Mouse (Mus musculus) midbrain, embryonic 16.5 days (tissue): ENCODE results near the gene Crybb1. TPM values are rescaled to one million over a fixed set of nuclear protein-coding genes. Genes with fewer than 3 reads are reported as not detected.

ENCODE experiments used
- ATAC-seq: fragments of 200-750 bp; cut with Nextera tagmentation; 2 replicates; pipeline ENCODE4 v1.8.0; 2017; ENCODE audit warnings: moderate TSS enrichment
- H3K27ac ChIP-seq: fragments of 300-500 bp; sonication (generic); 2 replicates; pipeline ENCODE4 v1.5.1; 2014; ENCODE audit warnings: mild to moderate bottlenecking, low read length, mixed read lengths
- H3K27me3 ChIP-seq: fragments of 300-500 bp; sonication (generic); 2 replicates; pipeline ENCODE4 v1.6.1; 2014; ENCODE audit warnings: low read depth, low read length, mixed read lengths; ENCODE audit not compliant: control insufficient read depth, insufficient read depth
- H3K36me3 ChIP-seq: fragments of 300-500 bp; sonication (generic); 2 replicates; pipeline ENCODE4 v1.6.1; 2014; ENCODE audit warnings: mild to moderate bottlenecking, low read length, moderate library complexity, mixed read lengths; ENCODE audit not compliant: control insufficient read depth, insufficient read depth
- H3K4me1 ChIP-seq: fragments of 300-500 bp; sonication (generic); 2 replicates; pipeline ENCODE4 v1.6.1; 2014; ENCODE audit warnings: mild to moderate bottlenecking, low read length, mixed read lengths; ENCODE audit not compliant: control insufficient read depth, insufficient read depth
- H3K4me2 ChIP-seq: fragments of 300-500 bp; sonication (generic); 2 replicates; pipeline ENCODE4 v1.6.1; 2014; ENCODE audit warnings: mild to moderate bottlenecking, low read length, mixed read lengths
- H3K4me3 ChIP-seq: fragments of 300-500 bp; sonication (generic); 2 replicates; pipeline ENCODE4 v1.5.1; 2014; ENCODE audit warnings: low read depth, mild to moderate bottlenecking, low read length, moderate library complexity, mixed read lengths
- H3K9ac ChIP-seq: fragments of 300-500 bp; sonication (generic); 2 replicates; pipeline ENCODE4 v1.6.1; 2014; ENCODE audit warnings: low read depth, low read length, mixed read lengths
- H3K9me3 ChIP-seq: fragments of 300-500 bp; sonication (generic); replicated peaks from 2 replicates; pipeline ENCODE4 v1.6.1; 2014; ENCODE audit warnings: mild to moderate bottlenecking, low read length, mixed read lengths; ENCODE audit not compliant: control insufficient read depth, poor library complexity, severe bottlenecking
- WGBS: fragments of 180-500 bp; shearing (Covaris S2); extraction: QIAGEN DNeasy Blood & Tissue Kit; methylation state at CpG from one replicate; pipeline ENCODE4 v1.1.7; 2014; 5-methylcytosine and 5-hydroxymethylcytosine counted together
- polyA plus RNA-seq: library from polyadenylated mRNA; unstranded; fragments of >200 nt; fragmentation: Nextera tagmentation; extraction: Ambion mirVana; gene quantifications from 2 replicates; pipeline ENCODE4 v1.2.1, GENCODE M21; 2015

The Crybb1 gene
- polyA plus RNA-seq, 1 experiment from 2014 or later: 5.8 TPM

DNA sequence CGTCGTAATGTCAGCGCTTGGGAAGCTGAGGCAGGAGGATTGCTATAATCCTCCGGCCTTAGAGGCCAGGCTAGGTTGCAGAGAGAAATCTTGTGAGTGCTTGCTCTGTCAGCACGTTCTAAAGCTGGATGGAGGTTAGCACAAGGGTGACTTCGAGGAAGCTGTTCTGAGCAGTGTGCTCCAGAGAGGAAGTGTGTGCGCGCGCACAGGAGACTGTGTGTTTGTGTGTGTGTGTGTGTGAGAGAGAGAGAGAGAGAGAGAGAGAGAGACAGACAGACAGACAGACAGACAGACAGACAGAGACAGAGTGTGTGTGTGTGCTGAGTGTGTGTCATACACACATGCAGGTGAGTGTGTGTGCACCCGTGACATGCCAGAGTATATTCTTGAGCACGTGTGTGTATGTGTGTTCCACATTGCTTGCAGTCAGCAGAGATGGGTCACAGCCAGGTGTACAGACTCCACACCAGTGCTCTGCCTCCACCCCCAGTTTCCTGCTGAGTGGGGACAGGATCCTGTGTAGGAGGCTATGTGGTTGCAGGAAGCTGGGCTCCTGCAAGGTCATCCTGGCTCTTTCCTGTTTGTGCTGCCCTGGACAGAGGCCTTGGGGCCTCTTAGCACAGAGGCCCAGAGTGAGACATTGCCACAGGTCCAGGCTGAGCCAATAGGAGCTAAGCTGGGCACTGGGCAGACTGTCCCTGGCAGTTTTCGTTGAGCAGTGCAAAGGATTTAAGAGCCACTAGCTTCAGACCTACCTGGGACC, 42.8 kb downstream of the Crybb1 start:
- Histone ChIP-seq H3K9me3 (no peaks in the 10 kb centered on the region), H3K36me3 (no peaks in the 10 kb centered on the region), H3K9ac (no peak overlapping the region), H3K27me3 (no peaks in the 10 kb centered on the region), H3K27ac (no peak overlapping the region), H3K4me3 (no peak overlapping the region), H3K4me1 (peaks cover 6% of the 10 kb centered on the region), H3K4me2 (no peak overlapping the region)
- WGBS: 89% methylated on average over 12 of the region's 12 CpGs
- ATAC-seq: no peak

GRCm38 (mm10) chr5:112299399-112299798, 43.8 kb downstream of the Crybb1 start:
- Histone ChIP-seq H3K9me3 (no peaks in the 10 kb centered on the region), H3K27ac (no peak overlapping the region), H3K4me3 (no peak overlapping the region), H3K9ac (no peak overlapping the region), H3K4me1 (peaks cover 6% of the 10 kb centered on the region), H3K36me3 (no peaks in the 10 kb centered on the region), H3K4me2 (no peak overlapping the region), H3K27me3 (no peaks in the 10 kb centered on the region)
- ATAC-seq: no peak
- WGBS: 91% methylated on average over 4 of the region's 4 CpGs

DNA sequence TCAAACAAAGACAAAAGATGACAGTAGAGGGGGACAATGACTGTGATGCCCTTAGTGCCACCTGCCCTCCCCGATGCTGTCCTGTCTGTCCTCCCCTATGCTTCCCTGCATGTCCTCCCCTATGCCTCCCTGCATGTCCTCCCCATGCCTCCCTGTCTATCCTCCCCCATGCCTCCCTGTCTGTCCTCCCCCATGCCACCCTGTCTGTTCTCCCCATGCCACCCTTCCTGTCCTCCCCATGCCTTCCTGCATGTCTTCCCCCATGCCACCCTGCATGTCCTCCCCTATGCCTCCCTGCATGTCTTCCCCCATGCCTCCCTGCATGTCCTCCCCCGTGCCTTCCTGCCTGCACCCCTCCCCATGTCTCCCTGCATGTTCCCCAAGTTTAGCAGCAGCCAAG, 44.5 kb downstream of the Crybb1 start:
- H3K4me3 ChIP-seq: no peak overlapping the region
- WGBS: 98% methylated on average over 2 of the region's 2 CpGs
- H3K9me3 ChIP-seq: no peaks in the 10 kb centered on the region
- no peak overlapping the region for H3K27ac ChIP-seq
- no peak for ATAC-seq
- no peaks in the 10 kb centered on the region for H3K27me3 ChIP-seq
- H3K4me2 ChIP-seq: no peak overlapping the region
- H3K36me3 ChIP-seq: no peaks in the 10 kb centered on the region
- no peak overlapping the region for H3K9ac ChIP-seq
- H3K4me1 ChIP-seq: peaks cover 2% of the 10 kb centered on the region; the same call in 1 of the 2 replicates

DNA sequence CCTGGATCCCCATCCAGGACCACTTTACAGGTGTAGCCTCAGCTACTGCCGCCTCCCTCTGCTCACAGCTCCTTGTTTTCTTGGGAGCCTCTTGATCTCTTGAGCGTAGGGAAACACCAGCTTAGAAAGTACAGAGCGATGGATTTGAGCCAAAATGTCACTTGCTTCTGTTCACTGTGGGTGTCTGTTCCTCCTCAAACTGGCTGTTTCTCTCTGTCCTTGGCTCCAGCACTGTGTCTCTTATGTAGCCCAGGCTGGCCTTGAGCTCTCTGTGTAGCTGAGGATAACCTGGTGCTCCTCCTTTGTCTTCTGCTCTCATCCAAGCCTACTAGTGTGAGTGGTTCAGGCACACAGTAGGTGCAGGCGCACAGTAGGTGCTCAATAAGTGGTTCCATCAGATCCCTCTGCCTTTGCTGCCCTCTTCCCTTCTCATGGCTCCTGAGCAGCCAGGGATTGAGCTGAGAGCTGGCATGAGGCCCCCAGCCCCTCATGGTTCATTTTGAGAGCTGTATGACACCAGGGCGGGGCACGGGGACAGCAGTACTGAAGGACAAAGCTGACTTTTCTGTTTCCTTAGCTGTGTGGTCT, 45.2 kb downstream of the Crybb1 start:
- no peak for ATAC-seq
- Histone ChIP-seq H3K4me2 (no peak overlapping the region), H3K27ac (no peak overlapping the region), H3K4me3 (no peak overlapping the region), H3K9ac (no peak overlapping the region), H3K36me3 (no peaks in the 10 kb centered on the region), H3K4me1 (no peaks in the 10 kb centered on the region), H3K9me3 (no peaks in the 10 kb centered on the region), H3K27me3 (no peaks in the 10 kb centered on the region)
- 88% methylated on average over 6 of the region's 6 CpGs for WGBS

DNA sequence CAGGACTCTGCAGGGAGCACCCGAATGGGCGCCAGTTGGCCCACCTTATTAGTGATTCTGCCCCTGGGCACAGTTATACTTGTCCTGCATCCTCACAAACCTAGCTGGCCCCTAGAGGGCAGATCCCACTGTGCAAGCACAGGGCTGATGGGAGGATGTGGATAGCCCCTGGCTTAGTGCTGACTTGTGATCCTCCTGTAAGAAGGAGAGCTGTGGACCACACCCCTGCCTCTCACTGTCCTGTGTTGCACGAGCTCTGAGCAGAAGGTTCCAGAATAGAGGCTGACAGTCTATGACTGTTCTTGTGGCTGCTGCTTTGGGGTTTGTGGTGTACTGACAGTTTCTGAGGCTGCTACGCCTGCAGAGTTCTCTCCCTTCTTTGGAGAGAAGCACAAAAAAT, 46.1 kb downstream of the Crybb1 start:
- 71% methylated on average over 4 of the region's 4 CpGs for WGBS
- no peak overlapping the region for H3K4me2 ChIP-seq
- no peak overlapping the region for H3K27ac ChIP-seq
- H3K4me1 ChIP-seq: no peaks in the 10 kb centered on the region
- no peaks in the 10 kb centered on the region for H3K27me3 ChIP-seq
- H3K4me3 ChIP-seq: no peak overlapping the region
- H3K36me3 ChIP-seq: no peaks in the 10 kb centered on the region
- no peaks in the 10 kb centered on the region for H3K9me3 ChIP-seq
- no peak for ATAC-seq
- H3K9ac ChIP-seq: no peak overlapping the region

- H3K9me3 ChIP-seq: no peaks in the 10 kb centered on the region
- H3K9ac ChIP-seq: no peak overlapping the region
- no peak overlapping the region for H3K4me3 ChIP-seq
- no peak for ATAC-seq
- H3K27me3 ChIP-seq: no peaks in the 10 kb centered on the region
- 90% methylated on average over 5 of the region's 5 CpGs for WGBS
- H3K4me1 ChIP-seq: no peaks in the 10 kb centered on the region
- H3K4me2 ChIP-seq: no peak overlapping the region
- H3K36me3 ChIP-seq: no peaks in the 10 kb centered on the region; the same call in 1 of the 2 replicates
- H3K27ac ChIP-seq: no peak overlapping the region
These were observed 46.7 kb downstream of the Crybb1 start for GRCm38 (mm10) chr5:112302310-112302709.

DNA sequence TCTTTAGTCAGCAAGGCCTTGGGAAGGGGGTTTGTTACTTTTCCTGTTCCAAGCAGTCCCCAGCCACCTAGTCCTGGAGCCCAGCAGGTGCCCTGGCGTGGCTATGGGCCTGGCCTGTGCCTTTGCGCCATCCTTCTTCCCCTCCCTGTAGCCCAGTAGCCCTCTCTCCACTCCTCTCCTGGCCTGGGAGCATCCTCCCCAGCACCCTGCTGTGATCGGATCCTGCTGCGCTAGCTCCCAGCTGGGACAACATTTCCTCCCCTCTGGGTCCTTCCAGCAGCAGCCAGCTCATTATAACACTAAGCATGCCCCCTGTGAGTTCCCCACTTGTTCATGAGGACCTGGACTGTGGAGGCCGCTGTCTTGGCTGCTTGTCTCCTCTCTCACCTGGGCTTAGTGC, 50.2 kb downstream of the Crybb1 start:
- Histone ChIP-seq H3K27me3 (no peaks in the 10 kb centered on the region), H3K9me3 (no peaks in the 10 kb centered on the region), H3K4me3 (no peak overlapping the region), H3K27ac (no peak overlapping the region), H3K4me2 (no peak overlapping the region), H3K9ac (no peak overlapping the region), H3K4me1 (no peaks in the 10 kb centered on the region), H3K36me3 (peaks cover 9% of the 10 kb centered on the region; the same call in 1 of the 2 replicates)
- 60% methylated on average over 5 of the region's 5 CpGs for WGBS
- no peak for ATAC-seq

GRCm38 (mm10) chr5:112313222-112313885, 57.7 kb downstream of the Crybb1 start:
- Histone ChIP-seq H3K27ac (peak overlapping the region; percentile 72), H3K4me3 (no peak overlapping the region), H3K27me3 (no peaks in the 10 kb centered on the region), H3K9ac (peak overlapping the region; percentile 15; the same call in 1 of the 2 replicates), H3K9me3 (no peaks in the 10 kb centered on the region), H3K36me3 (peaks cover 16% of the 10 kb centered on the region), H3K4me1 (peaks cover 8% of the 10 kb centered on the region; the same call in 1 of the 2 replicates), H3K4me2 (peak overlapping the region; percentile 5; the same call in 1 of the 2 replicates)
- 48% methylated on average over 11 of the region's 11 CpGs for WGBS
- ATAC-seq: peak; percentile 77

- 56% methylated on average over 5 of the region's 5 CpGs for WGBS
- ATAC-seq: no peak
These were observed 60.9 kb downstream of the Crybb1 start for GRCm38 (mm10) chr5:112316468-112316867.

More at GRCm38 (mm10) chr5:112316468-112316867, 60.9 kb downstream of the Crybb1 start:
- H3K9me3 ChIP-seq: no peaks in the 10 kb centered on the region
- no peak overlapping the region for H3K4me2 ChIP-seq
- no peak overlapping the region for H3K4me3 ChIP-seq
- no peak overlapping the region for H3K27ac ChIP-seq
- no peak overlapping the region for H3K9ac ChIP-seq
- no peaks in the 10 kb centered on the region for H3K27me3 ChIP-seq
- peaks cover 7% of the 10 kb centered on the region for H3K36me3 ChIP-seq
- peaks cover 8% of the 10 kb centered on the region; the same call in 1 of the 2 replicates for H3K4me1 ChIP-seq
